Mouse (Mus musculus) left cerebral cortex, postnatal 14 days (tissue): ENCODE data around the gene Lpcat2b. TPM values are rescaled to one million over a fixed set of nuclear protein-coding genes. Genes with fewer than 3 reads are reported as not detected.
A peak's percentile ranks its signal among the peaks of the same experiment; 100 is the strongest.
"Not testable (repeated sequence)": the region's sequence is repeated elsewhere in the genome, so short reads cannot be mapped to it uniquely, and the experiment has no call there.

Experiments used
- DNase-seq, 2 experiments: peaks; one replicate each; pipeline ENCODE4 v3.0.0; 2021 to 2022; ENCODE audit warnings: low spot score in 2 of 2, mixed read lengths in 1 of 2
- intact Hi-C: fragments of 180-260 bp; cut with DNase I; formaldehyde crosslinking; loops from one replicate; pipeline ENCODE4 v1.15.1; 2025
- long read RNA-seq, 2 experiments: library from polyadenylated mRNA; stranded (forward); transcript quantifications; one replicate each; pipeline ENCODE4 v2.0.0; 2021
- total RNA-seq, 2 experiments: library from RNA; stranded (reverse); gene quantifications; 2 replicates each; pipeline ENCODE4 v1.2.3; 2021

Gene Lpcat2b
- total RNA-seq = under 1 TPM; 0.13 to 0.42 TPM
- long read RNA-seq, experiment 1 = 0 reads
- long read RNA-seq, experiment 2 = 0 reads

DNA sequence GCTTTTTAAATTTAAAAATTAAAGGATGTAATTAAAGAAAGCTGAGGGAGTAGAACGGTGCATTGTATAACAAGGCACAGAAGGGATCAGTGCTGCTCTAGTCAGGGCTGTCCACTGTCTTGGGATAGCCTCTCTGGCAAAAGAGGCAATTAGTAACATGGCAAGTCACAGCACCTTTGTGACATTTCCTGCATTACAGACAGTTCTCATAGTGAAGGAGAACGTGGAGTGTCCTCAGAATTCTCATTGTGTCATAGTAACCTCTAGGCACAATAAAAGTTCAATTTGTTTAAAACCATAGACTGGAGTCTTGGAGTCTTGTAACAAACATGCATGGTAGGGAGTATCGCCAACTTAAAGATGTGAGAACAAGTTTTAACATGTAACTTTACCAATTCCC, at the start of gene Lpcat2b:
TSS of gene Lpcat2b (plus strand) at position 301 of the 400 bp plus-strand sequence.
- intact Hi-C loops = no loop called here

DNA sequence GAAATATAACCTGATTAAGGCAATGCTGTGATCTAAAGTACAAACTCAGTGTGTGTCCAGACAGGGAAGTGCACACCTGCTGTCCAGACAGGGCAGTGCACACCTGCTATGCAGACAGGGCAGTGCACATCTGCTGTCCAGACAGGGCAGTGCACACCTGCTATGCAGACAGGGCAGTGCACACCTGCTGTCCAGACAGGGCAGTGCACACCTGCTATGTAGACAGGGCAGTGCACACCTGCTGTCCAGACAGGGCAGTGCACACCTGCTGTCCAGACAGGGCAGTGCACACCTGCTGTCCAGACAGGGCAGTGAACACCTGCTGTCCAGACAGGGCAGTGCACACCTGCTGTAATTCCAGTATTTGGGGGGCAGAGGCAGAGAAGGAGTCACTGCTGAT, 44.9 kb upstream of the Lpcat2b start:
- intact Hi-C loops, DNase-seq: not testable (repeated sequence)

More for the DNA sequence above, at the start of gene Lpcat2b:
- DNase-seq = no peak

DNA sequence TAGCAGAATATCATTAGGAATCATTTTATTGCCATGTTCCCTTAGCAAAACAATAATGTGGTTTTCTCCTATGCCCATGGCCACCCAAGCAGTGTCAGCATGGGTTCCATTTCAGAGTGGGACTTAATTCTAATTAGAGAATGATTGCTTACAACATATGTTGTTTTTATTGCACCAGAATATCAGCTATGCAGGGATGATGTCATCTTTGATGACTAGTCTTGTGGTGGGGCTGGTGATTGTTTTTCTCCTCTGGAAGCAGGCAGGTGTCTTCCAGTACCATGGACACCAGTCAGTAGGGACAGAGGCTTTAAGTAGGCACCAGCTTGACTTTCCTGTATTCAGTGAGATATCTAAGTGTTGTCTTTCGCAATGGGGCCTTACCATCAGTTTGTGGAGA, 43.6 kb upstream of the Lpcat2b start:
- no peak for DNase-seq
- intact Hi-C loops = no loop called here

- DNase-seq = peak in 1 of 2 experiments; percentile 25
- intact Hi-C loops = no loop called here
Observed at GRCm38 (mm10) chr5:107389373-107389772, 42.0 kb upstream of the Lpcat2b start.

- no peak for DNase-seq
- intact Hi-C loops = no loop called here
Observed at GRCm38 (mm10) chr5:107394437-107394836, 36.9 kb upstream of the Lpcat2b start.

DNA sequence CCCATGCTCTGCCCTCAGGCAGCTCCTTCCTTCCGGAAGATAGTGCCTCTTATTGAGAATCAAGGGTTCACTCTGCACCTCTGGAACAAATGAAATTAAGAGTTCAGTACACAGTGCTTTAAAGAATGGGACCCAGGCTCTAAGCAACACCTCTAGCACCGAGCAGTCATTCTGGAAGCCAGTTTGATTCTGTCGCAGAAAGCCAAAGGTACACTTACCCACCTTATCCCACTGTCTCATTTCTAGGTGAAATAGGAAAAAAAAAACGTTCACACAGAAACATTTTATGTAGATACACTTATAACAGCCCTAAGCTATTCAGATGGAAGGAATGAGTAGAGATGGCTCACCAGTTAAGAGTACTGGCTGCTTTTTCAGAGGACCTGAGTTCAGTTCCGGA, 28.9 kb upstream of the Lpcat2b start, which contains the start of gene Ephx4:
TSS of gene Ephx4 (plus strand) at position 301 of the 400 bp plus-strand sequence.
- DNase-seq = no peak
- intact Hi-C loops = no loop called here

DNA sequence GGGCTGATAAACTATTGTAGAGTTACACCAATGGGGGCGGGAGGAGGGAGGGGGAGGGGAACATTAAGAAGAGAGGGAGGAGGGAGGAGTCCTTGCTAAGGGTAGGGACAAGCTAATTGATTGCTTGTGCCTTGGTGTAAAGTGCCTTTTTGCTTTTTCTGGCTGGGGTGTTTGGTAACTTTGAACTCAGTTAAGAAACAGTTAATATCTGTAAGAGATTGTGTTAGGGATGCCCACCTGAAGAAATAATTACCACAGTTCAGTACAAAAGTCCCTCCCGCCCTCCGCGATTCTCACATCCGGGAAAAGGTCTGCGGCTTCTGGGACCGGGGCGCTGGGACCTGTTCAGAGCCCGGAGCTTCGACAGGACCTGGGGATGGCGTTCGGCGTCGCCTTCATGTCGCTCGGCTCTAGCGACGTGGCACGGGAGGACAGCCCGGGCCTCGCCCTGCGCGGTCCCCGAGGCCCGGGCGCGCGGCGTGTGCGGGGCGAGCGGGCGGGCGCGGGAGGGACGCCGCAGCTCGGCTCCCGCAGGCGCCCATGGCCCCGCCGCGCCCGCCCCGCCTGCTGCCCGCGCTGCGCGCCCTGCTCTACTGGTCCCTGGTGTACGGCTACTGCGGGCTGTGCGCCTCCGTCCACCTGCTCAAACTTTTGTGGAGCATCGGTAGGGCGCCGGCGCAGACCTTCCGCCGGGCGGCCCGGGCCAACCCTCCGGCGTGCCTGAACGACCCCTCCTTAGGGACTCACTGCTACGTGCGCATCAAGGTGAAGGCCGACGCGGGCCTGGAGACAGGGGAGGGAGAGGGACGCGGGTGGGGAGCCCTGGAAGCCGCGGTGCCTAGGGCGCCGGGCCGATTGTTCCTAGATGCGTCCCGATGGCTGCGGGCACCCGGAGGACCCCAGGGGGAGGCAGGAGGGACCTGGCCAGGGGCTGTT, 28.1 kb upstream of the Lpcat2b start:
- intact Hi-C loops = no loop called here
- peak; percentile 26 to 27 for DNase-seq

- peak; percentile 65 to 73 for DNase-seq
- intact Hi-C loops = no loop called here
Observed at GRCm38 (mm10) chr5:107403947-107404684, 27.2 kb upstream of the Lpcat2b start.

DNA sequence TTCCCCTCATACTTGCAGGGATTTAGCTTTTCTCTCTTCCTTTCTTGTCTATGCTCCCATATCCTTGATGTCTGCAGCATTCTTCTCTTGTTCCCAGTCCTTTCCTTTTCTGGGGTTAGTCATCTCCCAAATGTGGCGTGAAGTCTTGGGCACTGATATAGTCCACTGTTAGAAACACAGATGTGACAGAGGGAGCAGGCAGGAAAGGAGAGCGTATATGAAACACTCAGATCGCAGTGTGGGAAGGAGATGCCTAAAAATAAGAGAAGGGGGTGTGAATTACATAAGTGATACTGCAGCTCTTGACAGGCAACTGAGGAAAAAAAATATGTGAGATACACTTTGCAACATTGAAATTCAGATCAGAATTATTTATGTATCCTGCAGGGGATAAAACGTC, 26.0 kb upstream of the Lpcat2b start:
- peak; percentile 72 to 87 for DNase-seq
- intact Hi-C loops = no loop called here

GRCm38 (mm10) chr5:107410305-107410704, 21.0 kb upstream of the Lpcat2b start:
- DNase-seq = no peak
- intact Hi-C loops = loop anchor here (5.0 kb wide), 1 partner anchor 87 kb away; no protein-coding TSS in a partner anchor

DNA sequence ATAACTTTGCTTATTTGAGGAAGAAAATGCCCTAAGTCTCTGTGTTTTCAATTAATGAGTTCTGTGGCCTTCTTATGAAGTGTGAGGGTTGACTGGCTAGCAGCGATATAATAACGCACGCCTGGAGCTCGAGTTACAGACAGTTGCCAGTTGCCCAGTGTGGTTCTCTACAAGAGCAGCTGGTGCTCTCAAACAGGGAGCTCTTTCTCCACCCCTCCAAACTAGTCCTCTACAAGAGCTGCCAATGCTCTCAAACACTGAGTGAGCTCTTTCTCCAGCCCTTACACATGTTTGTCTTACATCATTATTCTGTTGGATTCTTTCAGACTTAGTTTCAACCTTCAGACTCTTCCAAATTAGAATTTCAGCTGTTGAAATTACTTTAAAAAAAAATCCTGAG, 20.0 kb upstream of the Lpcat2b start:
- no peak for DNase-seq

DNA sequence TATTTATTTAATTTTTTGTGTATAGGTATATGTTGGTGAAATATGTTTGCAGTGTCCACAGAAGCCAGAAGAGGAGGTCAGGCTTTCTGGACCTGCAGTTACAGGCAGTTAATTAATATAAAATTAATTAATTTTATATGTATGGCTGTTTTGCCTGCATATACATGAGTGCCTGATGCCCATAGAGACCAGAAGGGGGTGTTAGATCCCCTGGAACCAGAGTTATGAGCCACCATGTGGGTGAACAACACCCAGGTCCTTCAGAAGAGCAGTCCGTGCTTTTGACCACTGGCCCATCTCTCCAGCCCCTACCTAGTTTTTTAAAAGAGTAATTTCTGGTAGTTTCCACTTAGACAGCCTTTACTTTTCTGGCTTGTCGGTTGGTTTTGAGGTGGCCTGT, 19.1 kb upstream of the Lpcat2b start:
- intact Hi-C loops = loop anchor here (5.0 kb wide), 1 partner anchor 85 kb away; no protein-coding TSS in a partner anchor
- DNase-seq = no peak

More for the DNA sequence above, 20.0 kb upstream of the Lpcat2b start:
- intact Hi-C loops = loop anchor here (5.0 kb wide), 1 partner anchor 86 kb away; no protein-coding TSS in a partner anchor

DNA sequence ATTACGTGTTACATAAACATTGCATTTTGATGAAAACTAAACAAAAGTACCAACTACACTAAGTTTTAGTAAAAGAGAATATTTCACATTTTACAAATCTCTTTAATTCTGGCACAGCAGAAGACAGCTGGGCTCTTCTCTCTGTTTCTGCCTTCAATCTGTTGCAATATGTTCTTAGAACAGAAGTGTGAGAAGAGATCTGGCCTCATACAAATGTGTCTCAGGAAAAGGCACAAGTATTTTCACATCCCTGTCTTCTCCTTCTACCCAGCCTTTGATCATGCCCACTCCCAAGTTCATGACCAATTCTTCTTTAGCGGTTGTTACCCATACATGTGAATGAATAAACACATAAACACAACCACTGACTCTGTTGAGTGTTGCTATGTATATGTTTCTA, 16.3 kb upstream of the Lpcat2b start:
- intact Hi-C loops = no loop called here
- no peak for DNase-seq

- intact Hi-C loops = no loop called here
- DNase-seq = no peak
Observed at GRCm38 (mm10) chr5:107421676-107422075, 9.7 kb upstream of the Lpcat2b start.

GRCm38 (mm10) chr5:107434001-107434400, 2.7 kb downstream of the Lpcat2b start:
- DNase-seq = no peak
- intact Hi-C loops = no loop called here

- intact Hi-C loops = no loop called here
- DNase-seq = no peak
Observed at GRCm38 (mm10) chr5:107436185-107436584, 4.8 kb downstream of the Lpcat2b start.

- intact Hi-C loops = no loop called here
Observed at GRCm38 (mm10) chr5:107436587-107437209, 5.3 kb downstream of the Lpcat2b start.

GRCm38 (mm10) chr5:107437464-107438281, 6.3 kb downstream of the Lpcat2b start, which contains the start of gene Btbd8:
Gene Btbd8, plus strand, starts transcription at chr5:107437997.
- DNase-seq = peak; percentile 92 to 96
- intact Hi-C loops = no loop called here

More at GRCm38 (mm10) chr5:107436587-107437209, 5.3 kb downstream of the Lpcat2b start:
- DNase-seq = no peak

GRCm38 (mm10) chr5:107438353-107438752, 7.0 kb downstream of the Lpcat2b start:
- intact Hi-C loops = no loop called here
- no peak for DNase-seq
